Mouse (Mus musculus): ENCODE measurements around the gene Map3k14. TPM values are rescaled to one million over a fixed set of nuclear protein-coding genes. Genes with fewer than 3 reads are reported as not detected.
"Not testable (repeated sequence)": the region's sequence is repeated elsewhere in the genome, so short reads cannot be mapped to it uniquely, and the experiment has no call there.

Map3k14 gene
- polyA plus RNA-seq, 1 experiment = 18.7 TPM

GRCm38 (mm10) chr11:103235702-103236101 lies 31.6 kb downstream of the Map3k14 start:
- Histone ChIP-seq H3K4me1 (ENCODE audit: control insufficient read depth, insufficient read depth, low read length) (peaks cover 4% of the 10 kb centered on the region), H3K4me3 (ENCODE audit: insufficient read depth, low read length) (no peak overlapping the region), H3K27ac (ENCODE audit: insufficient read depth, low read depth, low read length) (no peak overlapping the region)
- TF ChIP-seq CTCF (IDR thresholded peaks at IDR 0.05; ENCODE audit: low read depth, low read length) (no peak), POLR2A (IDR thresholded peaks at IDR 0.05; ENCODE audit: borderline replicate concordance, low read depth, low read length) (no peak)

GRCm38 (mm10) chr11:103234447-103234846 lies 32.8 kb downstream of the Map3k14 start:
- peaks cover 4% of the 10 kb centered on the region for H3K4me1 ChIP-seq (ENCODE audit: control insufficient read depth, insufficient read depth, low read length)
- TF ChIP-seq CTCF (IDR thresholded peaks at IDR 0.05; ENCODE audit: low read depth, low read length) (no peak), POLR2A (IDR thresholded peaks at IDR 0.05; ENCODE audit: borderline replicate concordance, low read depth, low read length) (no peak)
- H3K27ac ChIP-seq (ENCODE audit: insufficient read depth, low read depth, low read length) = no peak overlapping the region
- H3K4me3 ChIP-seq (ENCODE audit: insufficient read depth, low read length) = no peak overlapping the region

GRCm38 (mm10) chr11:103232966-103233365 lies 34.3 kb downstream of the Map3k14 start:
- peak; percentile 88 for TF ChIP-seq CTCF (IDR thresholded peaks at IDR 0.05; ENCODE audit: low read depth, low read length)
- no peak for TF ChIP-seq POLR2A (IDR thresholded peaks at IDR 0.05; ENCODE audit: borderline replicate concordance, low read depth, low read length)
- peaks cover 4% of the 10 kb centered on the region for H3K4me1 ChIP-seq (ENCODE audit: control insufficient read depth, insufficient read depth, low read length)
- no peak overlapping the region for H3K4me3 ChIP-seq (ENCODE audit: insufficient read depth, low read length)
- no peak overlapping the region for H3K27ac ChIP-seq (ENCODE audit: insufficient read depth, low read depth, low read length)

- H3K4me1 ChIP-seq (ENCODE audit: control insufficient read depth, insufficient read depth, low read length) = peaks cover 4% of the 10 kb centered on the region
- TF ChIP-seq CTCF (IDR thresholded peaks at IDR 0.05; ENCODE audit: low read depth, low read length) (no peak), POLR2A (IDR thresholded peaks at IDR 0.05; ENCODE audit: borderline replicate concordance, low read depth, low read length) (no peak)
- no peak overlapping the region for H3K27ac ChIP-seq (ENCODE audit: insufficient read depth, low read depth, low read length)
- no peak overlapping the region for H3K4me3 ChIP-seq (ENCODE audit: insufficient read depth, low read length)
Measured at GRCm38 (mm10) chr11:103231367-103231766, 35.9 kb downstream of the Map3k14 start.

GRCm38 (mm10) chr11:103230626-103231025 lies 36.6 kb downstream of the Map3k14 start:
- H3K27ac ChIP-seq (ENCODE audit: insufficient read depth, low read depth, low read length) = no peak overlapping the region
- H3K4me1 ChIP-seq (ENCODE audit: control insufficient read depth, insufficient read depth, low read length) = peaks cover 5% of the 10 kb centered on the region
- no peak overlapping the region for H3K4me3 ChIP-seq (ENCODE audit: insufficient read depth, low read length)
- TF ChIP-seq POLR2A (IDR thresholded peaks at IDR 0.05; ENCODE audit: borderline replicate concordance, low read depth, low read length) (no peak), CTCF (IDR thresholded peaks at IDR 0.05; ENCODE audit: low read depth, low read length) (no peak)

GRCm38 (mm10) chr11:103229608-103230007 lies 37.7 kb downstream of the Map3k14 start:
- H3K4me3 ChIP-seq (ENCODE audit: insufficient read depth, low read length) = no peak overlapping the region
- no peak for TF ChIP-seq CTCF (IDR thresholded peaks at IDR 0.05; ENCODE audit: low read depth, low read length)
- TF ChIP-seq POLR2A (IDR thresholded peaks at IDR 0.05; ENCODE audit: borderline replicate concordance, low read depth, low read length) = no peak
- peaks cover 14% of the 10 kb centered on the region for H3K4me1 ChIP-seq (ENCODE audit: control insufficient read depth, insufficient read depth, low read length)
- H3K27ac ChIP-seq (ENCODE audit: insufficient read depth, low read depth, low read length) = no peak overlapping the region

- no peak for TF ChIP-seq POLR2A (IDR thresholded peaks at IDR 0.05; ENCODE audit: borderline replicate concordance, low read depth, low read length)
- TF ChIP-seq CTCF (IDR thresholded peaks at IDR 0.05; ENCODE audit: low read depth, low read length) = no peak
- peak overlapping the region; percentile 99 for H3K27ac ChIP-seq (ENCODE audit: insufficient read depth, low read depth, low read length)
- peak overlapping the region; percentile 22 for H3K4me3 ChIP-seq (ENCODE audit: insufficient read depth, low read length)
- H3K4me1 ChIP-seq (ENCODE audit: control insufficient read depth, insufficient read depth, low read length) = peaks cover 36% of the 10 kb centered on the region
Measured at GRCm38 (mm10) chr11:103223951-103224456, 43.3 kb downstream of the Map3k14 start.

- TF ChIP-seq POLR2A (IDR thresholded peaks at IDR 0.05; ENCODE audit: borderline replicate concordance, low read depth, low read length) (no peak), CTCF (IDR thresholded peaks at IDR 0.05; ENCODE audit: low read depth, low read length) (no peak)
- Histone ChIP-seq H3K4me3 (ENCODE audit: insufficient read depth, low read length) (peak overlapping the region; percentile 22; the same call in 1 of the 2 replicates), H3K4me1 (ENCODE audit: control insufficient read depth, insufficient read depth, low read length) (peaks cover 38% of the 10 kb centered on the region), H3K27ac (ENCODE audit: insufficient read depth, low read depth, low read length) (peak overlapping the region; percentile 99)
Measured at GRCm38 (mm10) chr11:103223444-103223843, 43.8 kb downstream of the Map3k14 start.

- not testable (repeated sequence) for H3K4me3 ChIP-seq (ENCODE audit: insufficient read depth, low read length)
- Histone ChIP-seq H3K4me1 (ENCODE audit: control insufficient read depth, insufficient read depth, low read length) (peaks cover 41% of the 10 kb centered on the region), H3K27ac (ENCODE audit: insufficient read depth, low read depth, low read length) (peak overlapping the region; percentile 94)
Measured at GRCm38 (mm10) chr11:103222718-103223117, 44.6 kb downstream of the Map3k14 start.

GRCm38 (mm10) chr11:103221437-103221836 lies 45.8 kb downstream of the Map3k14 start:
- Histone ChIP-seq H3K4me1 (ENCODE audit: control insufficient read depth, insufficient read depth, low read length) (peaks cover 47% of the 10 kb centered on the region), H3K4me3 (ENCODE audit: insufficient read depth, low read length) (no peak overlapping the region), H3K27ac (ENCODE audit: insufficient read depth, low read depth, low read length) (no peak overlapping the region)
- TF ChIP-seq POLR2A (IDR thresholded peaks at IDR 0.05; ENCODE audit: borderline replicate concordance, low read depth, low read length) = no peak
- no peak for TF ChIP-seq CTCF (IDR thresholded peaks at IDR 0.05; ENCODE audit: low read depth, low read length)

- H3K27ac ChIP-seq (ENCODE audit: insufficient read depth, low read depth, low read length) = no peak overlapping the region
- TF ChIP-seq CTCF (IDR thresholded peaks at IDR 0.05; ENCODE audit: low read depth, low read length) (no peak), POLR2A (IDR thresholded peaks at IDR 0.05; ENCODE audit: borderline replicate concordance, low read depth, low read length) (no peak)
- peaks cover 42% of the 10 kb centered on the region for H3K4me1 ChIP-seq (ENCODE audit: control insufficient read depth, insufficient read depth, low read length)
- no peak overlapping the region for H3K4me3 ChIP-seq (ENCODE audit: insufficient read depth, low read length)
Measured at GRCm38 (mm10) chr11:103219995-103220394, 47.3 kb downstream of the Map3k14 start.
